In the genomic region with DNA sequence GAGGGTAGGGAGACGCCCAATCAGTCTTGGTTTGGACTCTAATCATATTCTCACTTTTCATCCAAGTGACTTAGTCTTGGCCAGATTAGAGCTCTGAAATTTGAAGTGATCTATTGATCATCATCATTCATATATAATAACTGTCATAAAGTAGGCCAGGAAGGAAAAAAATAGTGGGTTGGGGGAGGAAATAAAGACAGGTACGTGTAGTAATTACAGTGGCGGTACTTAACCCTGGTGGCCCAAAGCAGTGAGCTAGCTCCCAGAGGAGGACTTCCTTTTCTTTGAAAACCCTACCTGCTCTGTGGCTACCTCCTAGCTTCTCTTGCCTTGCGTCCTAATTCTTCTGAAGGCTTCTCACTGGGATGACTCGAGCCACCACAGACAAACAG, we compare ENCODE assay signal across 8 mouse cellular contexts. TPM values are rescaled to one million over a fixed set of nuclear protein-coding genes. Genes with fewer than 3 reads are reported as not detected.
DNase-seq lines count a peak whose midpoint lies in the region; ATAC-seq and TF ChIP-seq lines count a peak whose summit lies in the region.

No protein-coding gene starts in this region.

- intact Hi-C loops in left cerebral cortex, postnatal 4 days (cut with DNase I): loop anchor here (10.0 kb wide), 2 partner anchors 156 to 316 kb away; no protein-coding TSS in a partner anchor

- DNase-seq in lung, adult 2 months: no peak
- no peak for DNase-seq in lung, postnatal 36 days
- no peak for DNase-seq in hindbrain, postnatal 0 days (ENCODE audit: low spot score)
- no peak for DNase-seq in left cerebral cortex, postnatal 4 days
- DNase-seq in c-Kit-positive CD71-positive TER-119-positive erythroid progenitor cells, embryonic 14.5 days (ENCODE audit: low spot score): no peak
- no peak for DNase-seq in cerebellum, adult 2 months

- no peaks in the 10 kb centered on the region for H3K9me3 ChIP-seq in hindbrain, postnatal 0 days (ENCODE audit: low read length)

- peak overlapping the region; percentile 72 for H3K4me2 ChIP-seq in hindbrain, postnatal 0 days (ENCODE audit: low read depth, low read length)
- peak overlapping the region; percentile 80 for H3K4me2 ChIP-seq in myocyte (ENCODE audit: low read depth)

- H3K27ac ChIP-seq in cortical plate, adult 2 months (ENCODE audit: insufficient read depth, low read length): peak overlapping the region; percentile 76; the same call in 1 of the 2 replicates
- H3K27ac ChIP-seq in hindbrain, postnatal 0 days: peak overlapping the region; percentile 83
- no peak overlapping the region for H3K27ac ChIP-seq in cerebellum, adult 2 months (ENCODE audit: insufficient read depth, low read length)

- peaks cover 11% of the 10 kb centered on the region for H3K4me1 ChIP-seq in lung, adult 2 months (ENCODE audit: control insufficient read depth, insufficient read depth, low read length)
- H3K4me1 ChIP-seq in cortical plate, adult 2 months (ENCODE audit: control insufficient read depth, insufficient read depth, low read length): no peaks in the 10 kb centered on the region; the same call in 1 of the 2 replicates
- no peaks in the 10 kb centered on the region for H3K4me1 ChIP-seq in hindbrain, postnatal 0 days (ENCODE audit: insufficient read depth, low read length)
- no peaks in the 10 kb centered on the region for H3K4me1 ChIP-seq in cerebellum, adult 2 months (ENCODE audit: control insufficient read depth, insufficient read depth, low read length)

- ATAC-seq in hindbrain, postnatal 0 days: no peak

- H3ac ChIP-seq in myocyte (ENCODE audit: control insufficient read depth, insufficient read length): peak overlapping the region; percentile 85

- H3K36me3 ChIP-seq in hindbrain, postnatal 0 days (ENCODE audit: insufficient read depth, low read length): peaks cover 13% of the 10 kb centered on the region; the same call in 1 of the 2 replicates
- H3K36me3 ChIP-seq in myocyte (ENCODE audit: control insufficient read depth, insufficient read depth): peaks cover 38% of the 10 kb centered on the region

- TF ChIP-seq CTCF in lung, adult 2 months (IDR thresholded peaks at IDR 0.05; ENCODE audit: insufficient read depth, low read length): no peak
- no peak for TF ChIP-seq CTCF in cortical plate, adult 2 months (IDR thresholded peaks at IDR 0.05; ENCODE audit: extremely low read depth, insufficient read depth, low read length)
- no peak for TF ChIP-seq CTCF in hindbrain, postnatal 0 days (IDR thresholded peaks at IDR 0.05; ENCODE audit: low read depth)
- no peak for TF ChIP-seq CTCF in cerebellum, adult 2 months (IDR thresholded peaks at IDR 0.05; ENCODE audit: borderline replicate concordance, insufficient read depth, low read depth, low read length)

- no peaks in the 10 kb centered on the region for H3K27me3 ChIP-seq in hindbrain, postnatal 0 days (ENCODE audit: insufficient read depth, low read length)
- H3K27me3 ChIP-seq in myocyte (ENCODE audit: control insufficient read depth, insufficient read depth, insufficient read length): no peaks in the 10 kb centered on the region
- peaks cover 8% of the 10 kb centered on the region; the same call in 1 of the 2 replicates for H3K27me3 ChIP-seq in cerebellum, adult 2 months (ENCODE audit: control insufficient read depth, insufficient read depth, low read length)

- WGBS in lung, adult 2 months: 6% methylated on average over 5 of the region's 5 CpGs
- 11% methylated on average over 5 of the region's 5 CpGs for WGBS in hindbrain, postnatal 0 days
- 40% methylated on average over 5 of the region's 5 CpGs for WGBS in cerebellum, adult 2 months

- peaks cover 52% of the 10 kb centered on the region for H3K79me2 ChIP-seq in myocyte (ENCODE audit: control insufficient read depth, insufficient read depth)

- peak overlapping the region; percentile 60 for H3K4me3 ChIP-seq in lung, adult 2 months (replicated peaks; ENCODE audit: extremely low read depth, low read depth, low read length)
- H3K4me3 ChIP-seq in cortical plate, adult 2 months (ENCODE audit: insufficient read depth, low read length): no peak overlapping the region; the same call in 1 of the 2 replicates
- H3K4me3 ChIP-seq in hindbrain, postnatal 0 days (ENCODE audit: low read length): peak overlapping the region; percentile 81
- H3K4me3 ChIP-seq in myocyte: peak overlapping the region; percentile 97
- no peak overlapping the region for H3K4me3 ChIP-seq in cerebellum, adult 2 months (replicated peaks; ENCODE audit: insufficient read depth, low read depth, low read length)

- TF ChIP-seq POLR2A in lung, adult 2 months (IDR thresholded peaks at IDR 0.05; ENCODE audit: borderline replicate concordance, extremely low read depth, low read depth, low read length): no peak
- TF ChIP-seq POLR2A in cortical plate, adult 2 months (IDR thresholded peaks at IDR 0.05; ENCODE audit: extremely low read depth, insufficient read depth, low read length): no peak
- TF ChIP-seq POLR2A in myocyte (IDR thresholded peaks at IDR 0.05; ENCODE audit: insufficient read length, low read depth): no peak
- TF ChIP-seq POLR2A in cerebellum, adult 2 months (IDR thresholded peaks at IDR 0.05; ENCODE audit: borderline replicate concordance, insufficient read depth, low read length): no peak

- peak overlapping the region; percentile 68 for H3K9ac ChIP-seq in hindbrain, postnatal 0 days (replicated peaks; ENCODE audit: low read length)

TF ChIP-seq in myocyte, 11 proteins besides CTCF, POLR2A, EP300 and RAD21:
- TF ChIP-seq SRF (IDR thresholded peaks at IDR 0.05; ENCODE audit: control insufficient read depth, insufficient read length, low read depth) (no peak), MYOD1 (IDR thresholded peaks at IDR 0.05; ENCODE audit: control insufficient read depth in 1 of 3, insufficient read length in 2 of 3, low read depth in 2 of 3) (no peak), MAX (IDR thresholded peaks at IDR 0.05; ENCODE audit: low read depth) (no peak), POLR2AphosphoS2 (IDR thresholded peaks at IDR 0.05; ENCODE audit: insufficient read length, low read depth) (no peak), TCF3 (IDR thresholded peaks at IDR 0.05; ENCODE audit: insufficient read length, low read depth) (no peak), TCF12 (IDR thresholded peaks at IDR 0.05; ENCODE audit: insufficient read depth, poor library complexity, severe bottlenecking) (no peak), CEBPB (IDR thresholded peaks at IDR 0.05; ENCODE audit: insufficient read depth, poor library complexity, severe bottlenecking) (no peak), REST (IDR thresholded peaks at IDR 0.05; ENCODE audit: insufficient read depth, insufficient read length) (no peak), USF1 (IDR thresholded peaks at IDR 0.05; ENCODE audit: low read depth) (no peak), E2F4 (IDR thresholded peaks at IDR 0.05; ENCODE audit: insufficient read depth) (no peak), MYOG (IDR thresholded peaks at IDR 0.05; ENCODE audit: control insufficient read depth in 1 of 3, insufficient read depth in 1 of 3, insufficient read length in 2 of 3, low read depth in 2 of 3) (no peak)

RNA-seq across cellular contexts. Expression of a gene that starts 1.2 kb away (rescaled TPM):
- polyA plus RNA-seq in lung, adult 2 months (2012; rRNA removed): 341 and 495 TPM in 2 replicates
- 79.7 and 97.3 TPM in 2 replicates for polyA plus RNA-seq in cortical plate, adult 2 months (2012; rRNA removed)
- 100 and 119 TPM in 2 replicates for total RNA-seq in hindbrain, postnatal 0 days (2014; rRNA removed)
- polyA plus RNA-seq in hindbrain, postnatal 0 days (2015; fragmentation: Nextera tagmentation; extraction: Ambion mirVana): 411 and 424 TPM in 2 replicates
- 451 TPM for polyA plus RNA-seq in myocyte (2012; fragmentation: generic; extraction: Trizol)
- 10 to 100 TPM; 50.3 to 68.4 TPM for total RNA-seq in left cerebral cortex, postnatal 4 days (2021)
- 90.7 and 93.9 TPM in 2 replicates for polyA plus RNA-seq in cerebellum, adult 2 months (2012; rRNA removed)

RNA-seq across cellular contexts. Expression of a gene that starts 1.3 kb away (rescaled TPM):
- polyA plus RNA-seq in lung, adult 2 months (2012; rRNA removed): 0.85 and 0.88 TPM in 2 replicates
- polyA plus RNA-seq in cortical plate, adult 2 months (2012; rRNA removed): 3.7 and 4.0 TPM in 2 replicates
- 1.4 and 5.6 TPM in 2 replicates for total RNA-seq in hindbrain, postnatal 0 days (2014; rRNA removed)
- polyA plus RNA-seq in hindbrain, postnatal 0 days (2015; fragmentation: Nextera tagmentation; extraction: Ambion mirVana): 3.2 and 4.9 TPM in 2 replicates
- 1.0 TPM for polyA plus RNA-seq in myocyte (2012; fragmentation: generic; extraction: Trizol)
- 1 to 10 TPM; 5.0 to 8.3 TPM for total RNA-seq in left cerebral cortex, postnatal 4 days (2021)
- polyA plus RNA-seq in cerebellum, adult 2 months (2012; rRNA removed): 2.6 and 2.7 TPM in 2 replicates

RNA-seq across cellular contexts. Expression of a gene that starts 20.4 kb away (rescaled TPM):
- 7.0 and 10.4 TPM in 2 replicates for polyA plus RNA-seq in lung, adult 2 months (2012; rRNA removed)
- polyA plus RNA-seq in cortical plate, adult 2 months (2012; rRNA removed): 18.4 and 19.6 TPM in 2 replicates
- 20.5 and 21.0 TPM in 2 replicates for total RNA-seq in hindbrain, postnatal 0 days (2014; rRNA removed)
- polyA plus RNA-seq in hindbrain, postnatal 0 days (2015; fragmentation: Nextera tagmentation; extraction: Ambion mirVana): 25.9 and 29.0 TPM in 2 replicates
- polyA plus RNA-seq in myocyte (2012; fragmentation: generic; extraction: Trizol): 13.5 TPM
- 10 to 100 TPM; 22.5 to 24.5 TPM for total RNA-seq in left cerebral cortex, postnatal 4 days (2021)
- 19.6 and 20.6 TPM in 2 replicates for polyA plus RNA-seq in cerebellum, adult 2 months (2012; rRNA removed)

RNA-seq across cellular contexts. Expression of a gene that starts 51.2 kb away (rescaled TPM):
- 4.9 and 5.6 TPM in 2 replicates for polyA plus RNA-seq in lung, adult 2 months (2012; rRNA removed)
- polyA plus RNA-seq in cortical plate, adult 2 months (2012; rRNA removed): 4.4 and 4.5 TPM in 2 replicates
- 6.6 and 11.4 TPM in 2 replicates for total RNA-seq in hindbrain, postnatal 0 days (2014; rRNA removed)
- polyA plus RNA-seq in hindbrain, postnatal 0 days (2015; fragmentation: Nextera tagmentation; extraction: Ambion mirVana): 5.7 and 6.2 TPM in 2 replicates
- 2.9 TPM for polyA plus RNA-seq in myocyte (2012; fragmentation: generic; extraction: Trizol)
- 1 to 10 TPM; 4.7 to 5.9 TPM for total RNA-seq in left cerebral cortex, postnatal 4 days (2021)
- polyA plus RNA-seq in cerebellum, adult 2 months (2012; rRNA removed): 2.7 and 3.0 TPM in 2 replicates

Comparison
In these comparisons a context has a peak if more than half of its experiments do, and no peak if none do; other contexts are left out.
1. H3K4me3 ChIP-seq: peak in lung, adult 2 months (single experiment), hindbrain, postnatal 0 days (single experiment) and myocyte (single experiment); none in cortical plate, adult 2 months (single experiment) and cerebellum, adult 2 months (single experiment).